Mouse (Mus musculus) bone marrow macrophage, adult 2 months (primary cell): ENCODE measurements around the gene Acy3.

ENCODE experiments used
- CTCF ChIP-seq: IDR thresholded peaks from 2 replicates; pipeline ENCODE4 v1.5.1; 2012; ENCODE audit warnings: low read depth, mild to moderate bottlenecking, low read length, moderate library complexity
- POLR2A ChIP-seq: IDR thresholded peaks from 2 replicates; pipeline ENCODE4 v1.6.1; 2012; ENCODE audit warnings: mild to moderate bottlenecking, low read depth, low read length, borderline replicate concordance

- TF ChIP-seq CTCF (no peak), POLR2A (no peak)
These were observed 1.1 kb upstream of the Acy3 start for GRCm38 (mm10) chr19:3985261-3985681.
